Mouse (Mus musculus) CH12.LX (cell line): ENCODE data around the gene Hoxa9.

Experiments used
- CTCF ChIP-seq, 2 experiments: IDR thresholded peaks in 1 of 2; conservative IDR thresholded peaks in 1 of 2; 2 replicates each; pipeline ENCODE4 v1.5.1; 2011 to 2012; ENCODE audit warnings: low read depth in 2 of 2, low read length in 2 of 2, improper control_type of control experiment in 1 of 2, inconsistent platforms in 1 of 2, mild to moderate bottlenecking in 1 of 2, moderate library complexity in 1 of 2
- EP300 ChIP-seq: IDR thresholded peaks from 2 replicates; pipeline ENCODE4 v1.6.1; 2011; ENCODE audit warnings: low read length, improper control_type of control experiment
- MYC ChIP-seq: IDR thresholded peaks from 2 replicates; pipeline ENCODE4 v1.6.1; 2011; ENCODE audit warnings: low read depth, mild to moderate bottlenecking, improper control_type of control experiment, low read length
- ZC3H11A ChIP-seq: IDR thresholded peaks from 2 replicates; pipeline ENCODE4 v1.6.1; 2012; ENCODE audit warnings: low read depth, mild to moderate bottlenecking, inconsistent platforms, low read length, improper control_type of control experiment

DNA sequence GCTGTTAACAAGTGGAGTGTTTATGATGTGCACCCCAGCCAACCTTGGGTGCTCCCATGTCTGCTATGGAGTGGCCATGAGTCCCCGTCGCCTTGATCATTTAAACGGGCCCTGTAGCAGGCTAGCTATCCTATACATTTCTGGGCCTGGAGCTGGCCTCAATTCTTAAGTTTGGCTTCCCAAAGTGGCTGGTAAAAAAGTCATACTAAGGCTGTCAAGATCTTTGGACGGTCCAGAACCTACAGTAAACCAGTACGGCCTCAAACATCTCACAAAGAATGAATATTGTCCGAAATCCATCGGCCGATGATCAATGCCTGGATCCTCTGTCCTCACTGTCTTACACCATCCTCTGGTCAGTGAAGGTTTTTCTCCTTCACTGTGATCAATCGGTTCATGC lies 4.4 kb upstream of the Hoxa9 start:
- TF ChIP-seq ZC3H11A = no peak
- TF ChIP-seq MYC = no peak
- no peak for TF ChIP-seq CTCF (conservative IDR thresholded peaks at IDR 0.05 in 1 of 2, IDR thresholded peaks at IDR 0.05 in 1 of 2; ENCODE audit: low read depth in 2 of 2, low read length in 2 of 2)
- no peak for TF ChIP-seq EP300
